Mouse (Mus musculus): ENCODE data around the gene Tha1.

- TF ChIP-seq CTCF (IDR thresholded peaks at IDR 0.05; ENCODE audit: control insufficient read depth, insufficient read depth, insufficient read length) (no peak), USF1 (IDR thresholded peaks at IDR 0.05; ENCODE audit: low read depth) (no peak), MYOG (IDR thresholded peaks at IDR 0.05; ENCODE audit: control insufficient read depth, extremely low read depth, insufficient read length) (no peak)
Measured at GRCm38 (mm10) chr11:117840910-117841309, 32.4 kb downstream of the Tha1 start.

Data from C2C12 (cell line).